Mouse (Mus musculus) midbrain, embryonic 14.5 days (tissue): Measurements from ENCODE around the gene Sept9. TPM values are rescaled to one million over a fixed set of nuclear protein-coding genes. Genes with fewer than 3 reads are reported as not detected.

Source experiments
- ATAC-seq: fragments of 200-750 bp; cut with Nextera tagmentation; 2 replicates; pipeline ENCODE4 v1.8.0; 2017; ENCODE audit warnings: moderate number of reproducible peaks, moderate library complexity; ENCODE audit not compliant: low FRiP score, low TSS enrichment
- DNase-seq: peaks from one replicate; pipeline ENCODE4 v3.0.0-alpha.2; 2015
- H3K27ac ChIP-seq: fragments of 300-500 bp; sonication (generic); replicated peaks from 2 replicates; pipeline ENCODE4 v1.5.1; 2014; ENCODE audit warnings: mild to moderate bottlenecking, low read depth, low read length, moderate library complexity
- H3K27me3 ChIP-seq: fragments of 300-500 bp; sonication (generic); 2 replicates; pipeline ENCODE4 v1.6.1; 2014; ENCODE audit warnings: low read length, control low read depth, mixed read lengths; ENCODE audit not compliant: control insufficient read depth, insufficient read depth
- H3K36me3 ChIP-seq: fragments of 300-500 bp; sonication (generic); 2 replicates; pipeline ENCODE4 v1.6.1; 2014; ENCODE audit warnings: low read length, control low read depth; ENCODE audit not compliant: control insufficient read depth, insufficient read depth
- H3K4me1 ChIP-seq: fragments of 300-500 bp; sonication (generic); 2 replicates; pipeline ENCODE4 v1.6.1; 2014; ENCODE audit warnings: mild to moderate bottlenecking, antibody characterized with exemption, low read length, control low read depth; ENCODE audit not compliant: control insufficient read depth, insufficient read depth
- H3K4me2 ChIP-seq: fragments of 300-500 bp; sonication (generic); 2 replicates; pipeline ENCODE4 v1.6.1; 2014; ENCODE audit warnings: mild to moderate bottlenecking, low read length, moderate library complexity
- H3K4me3 ChIP-seq: fragments of 300-500 bp; sonication (generic); replicated peaks from 2 replicates; pipeline ENCODE4 v1.5.1; 2014; ENCODE audit warnings: low read depth, low read length
- H3K9ac ChIP-seq: fragments of 300-500 bp; sonication (generic); replicated peaks from 2 replicates; pipeline ENCODE4 v1.6.1; 2014; ENCODE audit warnings: mild to moderate bottlenecking, low read length, moderate library complexity
- H3K9me3 ChIP-seq: fragments of 300-500 bp; sonication (generic); 2 replicates; pipeline ENCODE4 v1.6.1; 2016; ENCODE audit warnings: low read length, control low read depth, mixed read lengths; ENCODE audit not compliant: control insufficient read depth
- WGBS: fragments of 180-500 bp; shearing (Covaris S2); extraction: QIAGEN DNeasy Blood & Tissue Kit; methylation state at CpG from one replicate; pipeline ENCODE4 v1.1.7; 2014; 5-methylcytosine and 5-hydroxymethylcytosine counted together
- polyA plus RNA-seq: library from polyadenylated mRNA; unstranded; fragments of >200 nt; fragmentation: Nextera tagmentation; extraction: Ambion mirVana; gene quantifications from 2 replicates; pipeline ENCODE4 v1.2.1, GENCODE M21; 2014

Sept9 gene
- polyA plus RNA-seq, 1 experiment from 2014 or later: 97.4 TPM

DNA sequence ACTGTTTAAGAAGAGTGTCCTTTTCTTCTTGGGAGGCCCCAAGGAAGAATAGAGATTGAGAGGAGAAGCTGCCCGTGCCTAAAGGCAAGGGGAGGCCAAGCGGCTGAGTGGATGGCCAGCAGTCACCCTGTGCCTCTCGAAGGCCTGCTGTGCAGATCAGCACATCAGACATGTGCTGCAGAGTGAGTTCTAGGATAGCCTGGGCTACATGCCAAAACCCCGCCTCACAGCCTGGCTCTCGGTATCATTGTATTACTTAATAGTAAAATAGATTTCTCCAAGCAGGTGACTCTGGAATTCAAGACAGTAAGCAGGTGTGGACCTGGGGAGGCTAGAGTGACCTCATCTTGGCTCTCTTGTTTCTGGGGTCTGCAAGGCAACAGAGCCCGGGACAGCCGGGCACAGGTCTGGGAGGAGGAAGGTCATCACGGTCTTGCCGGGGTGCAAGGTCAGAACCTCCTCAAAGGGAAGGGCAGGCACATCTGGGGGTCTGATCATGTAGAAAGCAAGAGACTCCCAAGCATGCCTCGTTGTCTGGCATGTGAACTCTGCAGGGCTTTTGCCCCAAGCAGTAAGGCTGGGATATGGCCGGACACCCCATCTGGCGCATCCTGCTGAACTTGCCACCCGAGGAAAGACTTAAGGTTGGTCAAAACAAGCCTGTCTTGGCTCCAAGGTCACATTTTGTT lies 40.1 kb upstream of the Sept9 start:
- Histone ChIP-seq H3K27ac (no peak overlapping the region), H3K9ac (no peak overlapping the region), H3K4me1 (no peaks in the 10 kb centered on the region), H3K4me3 (no peak overlapping the region), H3K27me3 (no peaks in the 10 kb centered on the region), H3K36me3 (peaks cover 55% of the 10 kb centered on the region), H3K4me2 (no peak overlapping the region), H3K9me3 (no peaks in the 10 kb centered on the region)
- WGBS: 92% methylated on average over 13 of the region's 13 CpGs
- DNase-seq (no peak), ATAC-seq (no peak)

- DNase-seq (no peak), ATAC-seq (no peak)
- no peaks in the 10 kb centered on the region for H3K4me1 ChIP-seq
- WGBS: 93% methylated on average over 5 of the region's 5 CpGs
- H3K27me3 ChIP-seq: no peaks in the 10 kb centered on the region
- H3K9ac ChIP-seq: no peak overlapping the region
- no peak overlapping the region for H3K27ac ChIP-seq
- H3K36me3 ChIP-seq: peaks cover 50% of the 10 kb centered on the region
- no peaks in the 10 kb centered on the region for H3K9me3 ChIP-seq
- no peak overlapping the region for H3K4me2 ChIP-seq
- H3K4me3 ChIP-seq: no peak overlapping the region
Observed at GRCm38 (mm10) chr11:117159946-117160307, 39.5 kb upstream of the Sept9 start.

DNA sequence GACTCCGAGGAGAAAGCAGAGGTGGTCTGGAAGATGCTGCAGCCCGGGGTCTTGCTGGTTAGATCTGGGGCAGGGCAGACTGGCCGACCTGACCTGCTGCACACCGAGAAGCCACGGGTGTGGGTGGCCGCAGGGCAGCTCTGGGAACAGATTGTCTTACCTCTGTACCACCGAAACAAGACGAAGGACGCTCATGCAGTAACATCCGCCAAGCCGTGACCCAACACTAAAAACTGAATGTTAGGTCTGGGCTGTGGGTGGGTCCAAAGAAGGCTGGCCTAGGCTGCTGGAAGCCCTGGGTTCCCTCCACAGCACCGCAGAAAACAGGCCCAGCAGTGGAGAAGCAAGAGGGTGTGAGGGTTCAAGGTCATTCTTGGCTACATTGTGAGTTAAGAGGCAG lies 38.7 kb upstream of the Sept9 start:
- DNase-seq (no peak), ATAC-seq (no peak)
- no peak overlapping the region for H3K27ac ChIP-seq
- 95% methylated on average over 12 of the region's 12 CpGs for WGBS
- no peak overlapping the region for H3K4me2 ChIP-seq
- H3K27me3 ChIP-seq: no peaks in the 10 kb centered on the region
- H3K4me3 ChIP-seq: no peak overlapping the region
- no peaks in the 10 kb centered on the region for H3K9me3 ChIP-seq
- no peak overlapping the region for H3K9ac ChIP-seq
- H3K4me1 ChIP-seq: no peaks in the 10 kb centered on the region
- H3K36me3 ChIP-seq: peaks cover 41% of the 10 kb centered on the region

DNA sequence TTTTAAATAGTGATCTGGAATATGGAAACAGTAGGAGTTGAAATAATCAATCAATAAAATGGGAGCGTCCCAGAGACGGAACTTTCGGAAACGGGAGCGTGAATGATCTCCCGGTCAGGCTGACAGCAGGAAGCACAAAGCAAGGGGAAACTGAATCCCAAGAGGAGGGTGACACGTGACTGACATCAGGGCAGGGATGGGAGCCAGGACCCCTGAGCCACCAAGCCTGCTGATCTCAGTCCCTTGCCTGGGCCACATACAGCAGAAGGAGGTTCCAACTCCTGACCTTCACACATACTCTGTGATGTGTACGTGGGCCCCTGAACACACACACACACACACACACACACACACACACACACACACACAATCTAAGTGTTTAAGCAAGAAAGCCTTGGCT lies 37.9 kb upstream of the Sept9 start:
- ATAC-seq (no peak), DNase-seq (no peak)
- no peak overlapping the region for H3K27ac ChIP-seq
- no peak overlapping the region for H3K9ac ChIP-seq
- H3K27me3 ChIP-seq: no peaks in the 10 kb centered on the region
- H3K4me3 ChIP-seq: no peak overlapping the region
- H3K4me1 ChIP-seq: no peaks in the 10 kb centered on the region
- WGBS: 76% methylated on average over 8 of the region's 8 CpGs
- H3K9me3 ChIP-seq: no peaks in the 10 kb centered on the region
- H3K4me2 ChIP-seq: no peak overlapping the region
- H3K36me3 ChIP-seq: peaks cover 35% of the 10 kb centered on the region

DNA sequence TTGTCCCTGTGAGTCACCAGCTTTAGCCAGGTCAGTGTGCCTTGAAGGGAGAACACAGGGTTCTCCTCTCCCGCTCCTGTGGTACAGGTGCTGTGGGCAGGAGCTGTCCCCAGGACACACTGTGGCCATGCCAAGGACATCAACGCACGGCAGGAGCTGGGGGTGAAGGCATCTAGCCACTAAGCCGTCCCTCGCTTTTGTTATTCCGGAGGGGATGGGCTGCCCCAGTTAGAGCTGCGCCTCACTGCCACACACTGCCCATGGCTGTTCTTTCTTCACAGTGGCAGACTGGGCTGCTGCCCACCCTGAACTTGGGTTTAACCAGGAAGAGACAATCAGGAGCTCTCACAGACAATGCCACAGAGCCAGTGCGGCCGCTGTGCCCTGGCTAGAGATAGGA lies 36.4 kb upstream of the Sept9 start:
- 73% methylated on average over 9 of the region's 9 CpGs for WGBS

GRCm38 (mm10) chr11:117163771-117164170 lies 35.7 kb upstream of the Sept9 start:
- Histone ChIP-seq H3K36me3 (peaks cover 15% of the 10 kb centered on the region), H3K27me3 (no peaks in the 10 kb centered on the region), H3K4me2 (no peak overlapping the region), H3K27ac (no peak overlapping the region), H3K9ac (no peak overlapping the region), H3K4me3 (no peak overlapping the region), H3K4me1 (no peaks in the 10 kb centered on the region), H3K9me3 (no peaks in the 10 kb centered on the region)
- no peak for DNase-seq
- 88% methylated on average over 6 of the region's 6 CpGs for WGBS
- ATAC-seq: no peak

More for the DNA sequence above, 36.4 kb upstream of the Sept9 start:
- Histone ChIP-seq H3K9me3 (no peaks in the 10 kb centered on the region), H3K9ac (no peak overlapping the region), H3K27me3 (no peaks in the 10 kb centered on the region), H3K4me2 (no peak overlapping the region), H3K36me3 (peaks cover 22% of the 10 kb centered on the region), H3K4me3 (no peak overlapping the region), H3K4me1 (no peaks in the 10 kb centered on the region), H3K27ac (no peak overlapping the region)
- no peak for ATAC-seq
- no peak for DNase-seq

- no peak overlapping the region for H3K27ac ChIP-seq
- ATAC-seq (no peak), DNase-seq (peak; percentile 27)
- no peaks in the 10 kb centered on the region for H3K36me3 ChIP-seq
- 0 out of 2 replicates have a peak, but pooled peaks cover 3% of the 10 kb centered on the region for H3K4me1 ChIP-seq
- H3K9me3 ChIP-seq: no peaks in the 10 kb centered on the region
- 86% methylated on average over 20 of the region's 20 CpGs for WGBS
- H3K9ac ChIP-seq: no peak overlapping the region
- no peaks in the 10 kb centered on the region for H3K27me3 ChIP-seq
- H3K4me2 ChIP-seq: no peak overlapping the region
- no peak overlapping the region for H3K4me3 ChIP-seq
Observed at GRCm38 (mm10) chr11:117168278-117169087, 31.0 kb upstream of the Sept9 start.

- no peak overlapping the region for H3K27ac ChIP-seq
- no peak overlapping the region for H3K4me2 ChIP-seq
- H3K36me3 ChIP-seq: no peaks in the 10 kb centered on the region
- H3K4me3 ChIP-seq: no peak overlapping the region
- no peaks in the 10 kb centered on the region for H3K27me3 ChIP-seq
- H3K9ac ChIP-seq: no peak overlapping the region
- WGBS: 87% methylated on average over 11 of the region's 11 CpGs
- ATAC-seq: no peak
- 0 out of 2 replicates have a peak, but pooled peaks cover 3% of the 10 kb centered on the region for H3K4me1 ChIP-seq
- H3K9me3 ChIP-seq: no peaks in the 10 kb centered on the region
- DNase-seq: peak; percentile 34
Observed at GRCm38 (mm10) chr11:117169088-117169635, 30.3 kb upstream of the Sept9 start.
